Mouse (Mus musculus) right cerebral cortex, postnatal 4 days (tissue): ENCODE measurements around the gene Dnm2.

Source experiments
- DNase-seq: peaks from one replicate; pipeline ENCODE4 v3.0.0-alpha.2; 2022

Dnm2 gene

DNA sequence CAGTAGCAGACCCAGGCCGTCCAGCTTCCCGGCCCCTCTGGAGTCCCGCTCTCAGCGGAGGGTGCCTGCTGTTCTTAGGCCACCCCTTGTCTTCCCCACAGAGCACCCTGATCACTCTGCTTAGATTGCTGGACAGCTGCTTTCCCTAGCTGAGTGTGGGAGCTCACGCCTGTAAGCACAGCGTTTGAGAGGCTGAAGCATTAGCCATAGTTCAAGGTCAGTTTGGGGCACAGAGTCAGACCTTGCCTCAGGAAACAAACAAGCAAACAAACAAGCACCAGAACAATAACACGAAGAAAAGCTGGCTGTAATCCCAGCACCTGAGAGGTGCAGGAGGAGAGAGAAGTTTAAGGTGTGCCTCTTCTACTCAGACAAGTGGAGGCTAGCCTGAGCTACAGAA lies 7.4 kb downstream of the Dnm2 start:
- DNase-seq = no peak

DNA sequence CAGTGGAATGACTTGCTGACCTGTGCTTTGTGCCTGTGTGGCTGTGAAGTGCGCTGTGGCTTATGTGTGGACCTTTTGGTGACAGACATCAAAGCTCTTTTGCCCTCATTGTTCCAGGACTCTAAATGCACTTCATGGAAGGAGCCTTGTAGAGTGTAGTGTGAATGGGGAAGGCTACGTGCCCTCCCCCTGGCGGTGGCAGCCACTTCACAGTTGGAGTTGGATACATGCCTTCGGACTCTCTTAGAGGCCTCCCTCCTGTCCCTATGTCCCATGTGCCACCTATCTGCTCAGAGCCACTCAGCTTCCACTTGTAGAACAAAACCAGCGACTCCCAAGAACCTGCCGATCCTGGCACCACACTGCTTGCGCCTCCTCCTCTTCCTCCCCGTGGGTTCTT lies 9.1 kb downstream of the Dnm2 start:
- no peak for DNase-seq

DNA sequence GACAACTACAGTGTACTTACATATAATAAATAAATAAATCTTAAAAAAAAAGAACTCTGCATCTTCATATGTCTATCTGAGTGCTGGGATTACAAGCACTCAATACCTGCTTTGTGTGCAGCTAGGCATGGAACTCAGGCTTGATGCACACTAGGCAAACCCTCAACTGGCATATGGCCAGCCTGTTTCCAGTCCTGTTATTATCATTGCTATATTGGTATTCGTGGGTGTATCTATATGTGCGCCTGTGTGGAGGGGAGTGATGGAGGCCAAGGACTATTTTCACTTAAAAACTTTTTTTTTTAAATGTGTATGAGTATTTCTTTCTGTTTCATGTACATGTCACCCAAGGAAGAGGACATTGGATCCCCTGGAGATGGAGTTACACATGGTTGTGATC lies 9.7 kb downstream of the Dnm2 start:
- DNase-seq = no peak

DNA sequence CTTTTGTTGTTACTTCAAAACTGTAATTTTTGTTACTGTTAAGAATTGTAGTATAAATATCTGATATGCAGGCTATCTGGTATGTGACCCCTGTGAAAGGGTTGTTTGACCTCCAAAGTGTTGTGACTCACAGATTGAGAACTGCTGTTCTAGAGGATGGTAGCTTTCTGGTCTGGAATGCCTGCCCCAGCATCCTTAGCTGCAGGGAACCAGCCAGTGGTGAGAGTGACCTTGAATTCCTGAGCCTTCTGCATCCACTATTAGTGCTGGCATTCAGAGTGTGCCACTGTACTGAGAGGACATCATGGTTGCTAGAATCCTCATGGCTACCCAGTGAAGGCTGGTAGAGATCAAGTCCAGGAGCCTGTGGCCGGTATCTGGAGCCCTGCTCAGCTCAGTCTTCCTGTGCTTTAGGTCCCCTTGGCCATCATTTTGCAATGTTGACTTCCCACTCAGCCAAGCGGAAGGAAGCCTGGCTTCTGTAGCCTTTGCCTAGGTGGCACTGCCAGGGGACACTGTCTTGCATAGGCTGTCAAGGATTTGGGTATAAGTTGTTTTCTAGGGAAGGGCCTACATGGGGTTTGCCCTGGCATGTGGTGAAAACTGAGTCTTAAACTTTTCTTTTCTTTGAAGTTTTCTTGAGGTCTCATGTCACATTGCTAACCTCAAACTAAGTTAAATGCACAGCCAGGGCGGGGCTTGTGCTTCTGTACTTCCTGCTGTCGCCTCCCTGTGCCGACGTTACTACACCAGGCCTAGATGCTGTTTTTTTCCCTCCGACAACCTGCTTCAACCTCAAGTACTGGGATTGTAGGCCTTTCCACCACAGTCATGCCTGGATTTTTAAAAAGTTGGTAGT lies 11.3 kb downstream of the Dnm2 start:
- no peak for DNase-seq

DNA sequence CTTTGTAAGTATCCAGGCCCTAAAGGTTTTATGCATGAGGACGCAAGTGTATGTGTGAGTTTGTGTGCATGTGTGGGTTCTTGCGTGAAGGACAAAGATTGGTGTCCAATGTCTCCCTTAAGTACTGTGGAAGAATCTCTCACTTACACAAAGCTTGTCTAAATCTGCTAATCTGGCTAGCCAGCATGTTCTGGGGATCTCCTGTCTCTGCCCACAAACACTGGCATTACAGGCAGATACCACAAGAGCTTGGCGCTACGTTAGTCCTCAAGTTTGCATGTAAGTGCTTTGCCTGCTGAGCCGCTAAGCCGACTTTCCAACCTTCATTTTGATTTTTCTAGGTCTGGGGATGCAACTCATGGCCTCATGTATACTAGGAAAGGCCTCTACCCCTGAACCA lies 12.9 kb downstream of the Dnm2 start:
- no peak for DNase-seq

DNA sequence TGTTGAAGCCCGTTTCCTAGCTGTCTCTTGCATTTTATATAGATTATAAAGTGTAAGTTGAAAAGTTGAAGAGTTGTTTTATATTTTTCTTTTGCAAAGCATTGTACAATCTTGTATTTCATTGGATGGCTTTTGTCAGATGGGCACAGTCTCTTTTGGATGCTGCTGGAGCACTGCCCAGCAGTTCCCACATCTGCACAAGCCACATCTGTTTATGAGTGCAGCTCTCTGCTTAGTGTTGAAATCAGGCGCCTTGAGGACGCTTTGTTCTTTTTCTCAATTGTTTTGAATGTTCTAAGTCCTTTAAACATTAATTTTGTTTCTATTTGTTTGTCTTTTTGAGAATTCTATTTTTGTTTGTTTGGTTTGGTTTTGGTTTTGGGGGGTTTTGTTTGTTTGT lies 13.5 kb downstream of the Dnm2 start:
- DNase-seq = no peak

DNA sequence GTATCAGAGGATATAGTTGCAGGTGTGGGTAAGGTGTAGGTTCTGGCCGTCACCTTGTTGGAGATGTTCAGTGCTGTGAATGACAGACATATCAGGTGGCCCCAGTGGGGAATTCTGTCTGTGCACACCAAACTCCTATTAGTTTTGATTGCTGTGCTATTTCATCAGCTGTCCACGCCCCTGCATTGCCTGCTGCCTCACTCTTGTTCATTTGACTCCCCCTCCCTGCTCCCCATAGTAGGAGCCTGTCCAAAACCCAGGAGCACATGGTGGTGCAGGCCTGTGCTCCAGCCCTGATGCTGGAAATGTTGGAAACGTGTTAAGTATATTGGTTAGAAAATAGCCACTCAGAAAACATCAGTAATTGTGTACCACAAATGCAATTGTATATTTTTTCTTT lies 14.7 kb downstream of the Dnm2 start:
- DNase-seq = no peak

DNA sequence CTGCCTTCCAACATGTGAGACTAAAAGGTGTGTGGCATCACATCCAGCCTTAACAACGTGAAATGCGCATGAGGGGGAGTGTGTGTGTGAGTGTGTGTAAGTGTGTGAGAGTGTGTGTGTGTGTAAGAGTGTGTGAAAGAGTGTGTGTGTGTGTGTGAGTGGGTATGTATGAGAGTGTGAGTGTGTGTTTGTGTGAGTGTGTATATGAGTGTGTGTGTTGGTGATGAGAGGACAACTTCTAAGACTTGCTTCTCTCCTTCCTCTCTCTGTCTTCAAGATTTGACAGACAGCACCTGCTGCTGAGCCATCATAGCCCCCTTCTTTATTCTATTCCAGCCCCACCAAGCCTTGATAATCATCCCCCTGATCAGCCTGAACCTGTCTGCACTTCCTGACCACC lies 15.2 kb downstream of the Dnm2 start:
- DNase-seq = no peak

DNA sequence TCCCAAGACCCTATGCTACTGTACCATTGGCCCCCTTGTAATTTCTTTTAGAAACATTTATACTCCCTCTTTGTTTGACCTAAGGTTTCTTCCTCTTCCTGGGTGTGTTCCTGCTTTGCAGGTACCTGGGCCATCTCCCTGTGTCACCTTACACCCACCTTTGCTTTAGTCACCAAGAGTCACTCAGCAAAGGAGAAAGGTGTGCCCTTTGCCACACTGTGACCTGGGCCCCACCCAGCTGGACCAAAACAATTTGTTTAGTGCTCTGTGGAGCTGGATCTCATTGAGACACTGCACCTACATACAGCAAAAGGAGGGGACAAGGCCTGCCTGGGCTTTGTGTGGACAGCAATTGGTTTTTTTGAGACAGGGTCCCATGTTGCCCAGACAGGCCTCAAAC lies 15.7 kb downstream of the Dnm2 start:
- DNase-seq = no peak

DNA sequence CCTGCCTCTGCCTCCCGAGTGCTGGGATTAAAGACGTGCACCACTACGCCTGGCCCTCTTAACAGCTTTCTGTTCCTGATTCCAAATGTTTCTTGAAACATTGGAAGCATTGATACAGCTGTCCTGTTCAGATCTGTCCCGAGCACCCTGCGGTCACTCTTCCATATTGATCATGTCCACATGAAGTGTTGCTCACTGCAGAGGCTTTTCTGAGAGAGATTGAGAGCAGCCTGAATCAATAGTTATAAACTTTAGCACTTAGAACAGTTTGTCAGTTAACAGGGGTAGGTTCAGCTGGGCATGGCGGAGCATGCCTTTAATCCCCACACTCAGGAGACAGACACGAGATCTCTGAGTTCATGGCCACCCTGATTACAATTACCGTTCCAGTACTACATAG lies 19.1 kb downstream of the Dnm2 start:
- DNase-seq = no peak

DNA sequence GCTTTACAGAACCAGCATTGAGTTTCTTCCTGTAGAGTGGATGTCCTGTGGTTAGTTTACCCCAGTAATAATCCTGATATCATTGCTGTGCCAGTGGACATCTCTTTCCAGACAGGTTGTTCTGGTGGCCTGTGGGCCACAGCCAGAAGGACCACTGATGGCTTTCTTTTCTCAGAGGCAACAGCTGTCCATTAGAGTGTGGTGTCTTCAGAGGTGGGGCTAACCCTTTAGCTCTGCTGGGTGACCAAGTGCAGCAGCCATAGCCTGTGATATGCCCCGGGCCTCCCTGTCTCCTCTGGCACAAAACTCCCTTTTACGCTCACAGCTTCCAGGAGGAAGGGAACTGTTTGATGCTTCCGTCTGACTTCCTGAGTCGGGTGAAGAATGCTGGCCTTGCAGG lies 19.9 kb downstream of the Dnm2 start:
- DNase-seq = no peak

DNA sequence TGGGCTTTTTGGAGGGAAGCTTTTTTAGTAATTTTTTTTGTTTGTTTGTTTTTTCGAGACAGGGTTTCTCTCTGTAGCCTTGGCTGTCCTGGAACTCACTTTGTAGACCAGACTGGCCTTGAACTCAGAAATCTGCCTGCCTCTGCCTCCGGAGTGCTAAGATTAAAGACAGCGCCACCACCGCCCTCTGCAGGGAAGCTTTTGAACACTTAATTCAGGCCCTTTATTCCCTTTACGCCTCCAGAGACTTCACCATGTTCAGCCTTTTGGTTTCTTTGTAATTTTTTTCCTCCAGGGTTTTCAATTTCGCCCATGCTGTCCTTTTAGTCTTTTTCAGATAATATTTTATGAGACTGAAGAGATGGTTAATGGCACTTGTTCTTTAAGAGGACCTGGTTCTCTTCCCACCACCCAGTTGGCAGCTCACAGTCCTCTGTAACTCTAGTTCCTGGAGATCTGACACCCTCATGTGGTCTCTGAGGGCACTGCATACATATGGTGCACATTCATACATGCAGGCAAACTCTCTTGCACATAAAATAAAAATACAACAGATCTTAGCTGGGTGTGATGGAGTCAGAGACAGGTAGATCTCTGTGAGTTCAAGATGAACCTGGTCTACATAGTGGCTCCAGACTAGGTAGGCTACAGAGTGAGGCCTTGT lies 20.5 kb downstream of the Dnm2 start:
- no peak for DNase-seq

DNA sequence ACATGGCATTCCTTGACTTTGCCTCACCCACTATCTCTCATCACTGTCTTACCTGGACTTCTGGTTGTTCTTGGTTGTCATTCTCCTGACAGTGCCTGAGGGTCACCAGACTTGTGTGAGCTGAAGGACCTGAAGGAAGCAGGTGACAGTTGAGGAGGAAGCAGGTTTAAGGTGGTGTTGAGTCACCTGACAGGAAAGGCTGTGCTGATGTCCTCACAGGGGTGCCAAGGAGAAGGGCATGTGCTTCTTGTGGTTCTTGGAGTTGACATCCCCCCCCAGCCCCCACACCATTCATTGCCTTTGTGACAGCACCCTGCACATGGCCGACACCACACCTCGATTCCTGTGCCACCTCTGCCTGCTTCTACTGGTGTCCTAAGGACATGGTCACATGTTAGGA lies 23.1 kb downstream of the Dnm2 start:
- no peak for DNase-seq

DNA sequence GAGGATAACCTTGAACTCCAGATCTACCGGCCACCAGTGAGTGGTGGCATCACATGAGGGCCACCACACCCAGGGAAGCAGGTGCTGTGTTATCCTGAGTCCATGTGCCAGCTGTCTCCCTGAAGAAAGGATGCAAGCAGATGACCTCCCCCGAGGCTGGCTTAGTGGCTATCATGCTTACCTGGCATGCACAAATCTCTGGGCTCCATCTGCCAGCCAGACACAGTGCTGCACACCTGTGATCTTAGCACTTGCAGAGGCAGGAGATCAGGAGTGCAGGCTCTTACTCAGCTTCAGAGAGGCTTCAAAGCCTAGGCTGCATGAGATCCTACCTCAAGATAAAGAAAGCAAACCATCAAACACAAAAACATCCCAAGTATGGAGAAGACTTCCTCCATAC lies 25.0 kb downstream of the Dnm2 start:
- DNase-seq = no peak

DNA sequence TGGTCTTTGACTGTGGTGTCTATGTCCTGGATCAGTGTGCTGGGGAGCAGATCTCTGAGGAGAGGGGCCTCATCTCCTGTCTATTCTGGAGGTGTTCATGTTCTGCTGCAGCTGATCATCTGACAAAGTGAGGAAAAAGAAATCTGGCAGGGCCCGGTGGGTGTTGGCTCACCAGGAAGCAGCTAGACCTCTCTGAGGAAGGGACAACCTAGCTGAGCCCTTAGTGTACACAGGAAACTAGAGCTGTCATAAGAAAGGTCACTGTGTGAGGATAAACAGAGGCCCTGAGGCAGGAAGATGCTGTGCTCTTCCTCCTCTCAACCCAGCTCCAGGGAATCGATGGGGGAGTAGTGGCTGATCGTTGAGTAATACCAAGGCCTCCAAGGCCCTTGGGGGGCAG lies 25.6 kb downstream of the Dnm2 start:
- DNase-seq = no peak

DNA sequence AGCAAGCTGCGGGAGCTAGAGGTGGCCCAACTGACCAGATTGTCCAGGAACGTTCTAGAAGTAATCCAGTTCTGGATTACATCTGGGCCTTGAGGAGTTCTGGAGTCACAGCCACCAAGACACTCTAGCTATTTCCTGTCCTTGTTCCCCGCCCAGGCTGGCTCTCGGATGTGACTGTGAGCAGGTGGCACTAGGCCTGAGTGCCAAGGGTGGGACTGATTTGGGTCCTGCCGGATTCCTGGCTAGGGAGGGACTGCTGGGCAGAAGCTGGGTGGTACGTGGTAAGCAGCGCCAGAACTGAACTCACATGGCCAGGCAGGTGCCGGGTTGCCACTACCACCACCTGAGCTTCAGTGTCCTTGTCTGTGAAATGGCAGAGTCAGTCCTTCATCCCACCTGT lies 26.7 kb downstream of the Dnm2 start:
- no peak for DNase-seq

DNA sequence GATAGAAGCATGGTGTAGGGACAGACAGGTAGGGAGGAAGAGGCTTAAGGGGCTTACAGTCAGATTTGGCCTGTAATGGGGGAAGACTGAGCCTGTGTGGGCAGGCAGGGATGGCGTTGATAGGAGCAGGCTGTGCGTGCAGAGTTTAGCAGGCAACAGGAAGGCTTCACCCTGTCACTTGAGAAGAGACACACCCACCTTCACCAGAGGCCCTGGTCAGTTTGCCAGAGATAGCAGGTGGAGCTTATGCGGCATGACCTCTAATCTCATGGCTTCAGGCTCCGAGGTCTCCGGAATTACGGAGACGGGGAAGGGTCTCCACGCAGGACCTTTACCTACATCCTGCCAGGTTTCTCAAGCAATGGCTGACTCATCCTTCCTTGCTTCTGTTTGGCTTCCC lies 27.2 kb downstream of the Dnm2 start:
- no peak for DNase-seq

DNA sequence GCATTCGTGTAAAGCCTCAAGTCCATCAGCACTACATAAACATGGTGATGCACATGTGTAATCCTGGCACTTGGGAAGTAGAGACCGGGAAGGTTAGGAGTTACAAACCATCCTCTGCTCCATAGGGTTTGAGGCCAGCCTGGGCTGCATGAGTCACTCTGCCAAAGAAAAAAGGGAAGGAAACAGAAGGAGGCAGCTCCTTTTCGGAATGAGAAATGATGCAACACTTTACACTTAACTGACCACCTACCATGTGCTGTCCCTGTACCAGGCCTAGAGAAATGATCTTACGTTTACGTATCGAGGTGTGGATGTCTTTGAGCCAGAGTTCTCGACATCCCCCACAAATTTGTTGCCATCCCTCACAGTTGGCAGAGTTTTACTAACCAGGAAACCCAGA lies 28.3 kb downstream of the Dnm2 start:
- no peak for DNase-seq

DNA sequence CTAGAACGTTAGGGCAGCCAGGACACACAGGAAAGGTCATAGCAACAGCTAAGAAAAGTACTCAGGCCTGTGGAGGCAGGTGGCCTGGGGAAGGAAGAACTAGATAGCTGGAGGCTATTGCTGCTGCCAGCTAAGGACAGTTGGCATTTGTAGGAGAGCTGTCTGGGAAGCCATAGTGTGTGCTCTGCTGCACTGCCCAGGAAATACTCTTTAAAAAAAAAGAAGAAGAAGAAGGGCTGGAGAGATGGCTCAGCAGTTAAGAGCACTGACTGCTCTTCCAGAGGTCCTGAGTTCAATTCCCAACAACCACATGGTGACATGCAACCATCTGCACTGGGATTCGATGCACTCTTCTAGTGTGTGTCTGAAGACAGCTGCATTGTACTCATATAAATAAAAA lies 28.8 kb downstream of the Dnm2 start:
- no peak for DNase-seq

DNA sequence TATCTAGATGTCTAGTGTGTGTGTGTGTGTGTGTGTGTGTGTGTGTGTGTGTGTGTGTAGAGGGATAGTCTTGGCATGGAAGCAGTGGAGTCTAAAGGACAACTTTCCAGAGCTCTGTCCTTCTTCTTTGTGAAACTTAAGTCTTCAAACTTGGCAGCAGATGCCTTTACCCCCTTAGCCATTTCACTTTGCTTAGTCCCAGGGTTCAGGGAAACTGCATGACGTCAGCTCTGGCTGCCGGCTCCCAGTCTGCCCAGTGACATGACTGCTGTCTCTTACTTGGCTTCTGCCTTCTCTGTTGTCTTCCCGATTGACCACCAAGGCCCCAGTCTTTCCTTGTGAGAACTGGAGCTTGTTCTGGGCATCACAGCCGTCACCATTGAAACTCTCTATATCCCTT lies 29.8 kb downstream of the Dnm2 start:
- DNase-seq = no peak

DNA sequence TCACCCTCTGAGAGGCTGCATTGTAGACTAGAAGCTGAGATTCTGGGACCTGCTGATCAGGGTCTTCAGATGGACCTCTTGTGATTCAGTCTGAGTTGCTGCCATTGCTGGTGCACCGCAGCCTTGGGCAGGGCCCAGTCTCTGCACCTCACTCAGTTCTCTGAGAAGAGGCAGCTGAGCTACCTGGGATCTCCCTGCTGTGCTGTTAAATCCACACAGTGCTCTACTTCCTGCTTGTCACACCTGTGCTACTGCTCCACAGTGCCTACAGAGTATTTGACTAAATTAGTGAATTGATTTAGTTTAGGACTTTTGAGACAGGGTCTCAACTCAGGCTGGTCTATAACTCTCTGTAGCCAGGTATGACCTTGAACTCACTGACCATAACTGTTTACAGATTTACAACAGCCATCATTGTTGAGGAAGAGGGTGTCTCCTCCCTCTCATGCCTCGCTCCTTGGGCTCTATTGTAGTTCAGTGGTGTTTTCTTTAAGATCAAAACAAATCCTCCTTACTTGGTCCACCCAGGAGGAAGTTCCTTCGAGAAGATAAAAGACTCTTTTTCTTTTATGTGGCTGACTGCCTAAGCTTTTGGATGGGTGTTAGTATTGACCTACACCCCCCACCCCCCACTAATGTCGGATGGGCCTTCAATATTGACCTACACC lies 30.5 kb downstream of the Dnm2 start:
- DNase-seq = no peak

DNA sequence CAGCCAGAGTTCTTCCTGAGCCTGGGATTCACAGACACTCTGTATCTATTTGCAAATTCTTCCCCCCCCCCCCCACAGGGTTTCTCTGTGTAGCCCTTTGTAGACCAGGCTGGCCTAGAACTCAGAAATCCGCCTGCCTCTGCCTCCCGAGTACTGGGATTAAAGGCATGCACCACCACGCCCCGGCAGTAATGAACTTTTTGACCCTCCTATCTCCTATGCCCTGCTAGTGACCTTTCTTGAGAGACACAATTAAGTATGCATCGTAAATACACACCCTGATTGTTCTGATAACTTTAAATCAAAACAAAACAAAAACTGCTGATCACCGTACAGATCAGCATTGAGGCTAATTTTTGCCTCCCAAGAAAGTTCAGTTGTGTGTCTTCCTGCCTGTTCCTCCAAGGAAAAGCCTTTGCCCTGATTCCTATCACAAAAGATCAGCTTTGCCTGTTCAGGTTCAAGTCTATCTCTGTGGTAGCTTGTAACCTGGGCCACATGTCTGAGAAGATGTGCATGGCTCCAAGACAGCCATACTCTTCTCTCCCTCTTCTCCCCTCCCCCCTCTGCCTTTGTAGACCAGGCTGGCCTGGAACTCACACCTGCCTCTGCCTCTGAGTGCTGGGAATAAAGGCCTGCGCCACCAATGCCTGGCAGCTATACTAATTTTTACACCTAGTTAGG lies 31.7 kb downstream of the Dnm2 start:
- DNase-seq = no peak

DNA sequence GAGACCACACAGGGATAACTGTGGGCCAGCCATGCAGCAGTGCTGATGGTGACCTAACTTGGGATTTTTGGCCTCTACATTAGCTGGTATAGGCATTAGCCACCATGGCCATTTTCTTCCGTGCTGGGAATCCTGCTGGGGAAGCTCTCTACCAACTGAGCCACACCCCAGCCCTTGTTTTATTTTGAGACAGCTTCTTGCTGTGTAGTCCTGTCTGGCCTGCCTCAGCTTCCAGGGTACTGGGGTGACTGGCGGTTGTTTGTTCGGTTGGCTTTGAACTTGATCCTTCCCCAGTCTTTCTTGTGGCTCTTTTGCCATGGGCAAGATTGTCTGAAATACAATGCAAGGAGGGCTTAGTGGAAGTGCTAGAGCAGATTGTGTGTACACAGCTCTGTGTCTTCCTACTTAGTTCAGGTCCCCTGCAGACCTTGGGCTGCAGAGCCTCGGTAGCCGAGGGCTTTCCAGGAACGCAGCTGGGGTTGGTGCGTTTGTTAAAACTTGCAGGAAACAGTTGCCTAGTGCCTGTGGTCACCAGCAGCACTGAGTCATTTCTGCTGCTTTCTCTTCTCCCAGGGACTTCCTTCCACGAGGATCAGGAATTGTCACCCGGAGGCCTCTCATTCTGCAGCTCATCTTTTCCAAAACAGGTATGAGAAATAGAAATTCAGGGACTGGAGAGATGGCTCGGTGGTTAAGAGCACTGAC lies 32.4 kb downstream of the Dnm2 start:
- no peak for DNase-seq
